In the genomic region with DNA sequence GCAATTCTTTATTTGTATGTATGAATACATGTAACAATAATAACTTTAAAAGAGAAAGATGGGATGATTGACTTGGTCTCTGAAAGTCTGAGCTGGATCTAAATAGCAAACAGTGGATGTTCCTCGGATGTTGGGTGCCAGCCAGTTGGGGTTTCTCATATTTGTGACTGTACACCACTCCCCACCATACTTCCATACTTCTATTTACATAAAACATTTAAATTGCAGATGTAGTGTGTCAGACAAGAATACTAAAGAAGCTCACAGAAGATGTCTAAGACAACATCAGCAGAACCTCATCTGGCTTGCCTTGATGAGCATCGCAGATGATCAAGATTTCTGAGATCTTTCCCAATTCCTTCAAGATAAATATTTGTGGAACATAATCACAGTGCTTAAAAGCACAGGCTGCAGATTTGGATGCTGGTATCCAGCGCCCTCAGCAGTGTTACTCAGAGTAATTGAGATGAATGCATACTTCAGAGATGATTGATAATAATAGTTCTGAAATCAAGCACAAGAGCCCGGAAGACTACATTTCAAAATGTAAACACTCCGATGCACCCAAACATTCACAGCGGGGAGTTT, we compare ENCODE assay signal across 21 mouse cellular contexts.
"Had no signal": no experiment of that assay in that cellular context is flagged by ENCODE, and none has a peak within 500 bp of the region (broad histone marks: within the 10 kb centered on the region; RNA-seq: fewer than 3 reads in every experiment).

No protein-coding gene starts in this region.

- H3K4me3 ChIP-seq: kidney, embryonic 15.5 days; limb, embryonic 10.5 days; limb, embryonic 13.5 days; liver, embryonic 13.5 days; midbrain, embryonic 12.5 days; midbrain, embryonic 15.5 days; neural tube, embryonic 12.5 days; neural tube, embryonic 15.5 days; stomach, embryonic 15.5 days had no signal

- H3K27ac ChIP-seq: kidney, embryonic 15.5 days; limb, embryonic 10.5 days; limb, embryonic 13.5 days; liver, embryonic 13.5 days; macrophage; midbrain, embryonic 12.5 days; midbrain, embryonic 15.5 days; neural tube, embryonic 12.5 days; neural tube, embryonic 15.5 days; stomach, embryonic 15.5 days had no signal

- H3K9me3 ChIP-seq: kidney, embryonic 15.5 days; limb, embryonic 10.5 days; limb, embryonic 13.5 days; liver, embryonic 13.5 days; midbrain, embryonic 12.5 days; midbrain, embryonic 15.5 days; neural tube, embryonic 12.5 days; neural tube, embryonic 15.5 days; stomach, embryonic 15.5 days had no signal

- DNase-seq: kidney, adult 11 months; kidney, adult 8-10 months; kidney, postnatal 10 days; kidney, postnatal 36 days; liver; liver, embryonic 13.5 days; right cerebral cortex, adult 18-20 months; right cerebral cortex, postnatal 14 days; right cerebral cortex, postnatal 4 days; thymus, adult 2 months; thymus, postnatal 14 days; thymus, postnatal 4 days had no signal

- H3K4me2 ChIP-seq: kidney, embryonic 15.5 days; limb, embryonic 13.5 days; liver, embryonic 13.5 days; midbrain, embryonic 12.5 days; midbrain, embryonic 15.5 days; neural tube, embryonic 12.5 days; neural tube, embryonic 15.5 days; stomach, embryonic 15.5 days had no signal

- H3K4me1 ChIP-seq: kidney, embryonic 15.5 days; limb, embryonic 10.5 days; liver, embryonic 13.5 days; midbrain, embryonic 12.5 days; midbrain, embryonic 15.5 days; neural tube, embryonic 12.5 days; neural tube, embryonic 15.5 days; stomach, embryonic 15.5 days had no signal

- H3K9ac ChIP-seq: kidney, embryonic 15.5 days; limb, embryonic 13.5 days; liver, embryonic 13.5 days; midbrain, embryonic 12.5 days; midbrain, embryonic 15.5 days; neural tube, embryonic 12.5 days; neural tube, embryonic 15.5 days; stomach, embryonic 15.5 days had no signal

- H3K36me3 ChIP-seq: kidney, embryonic 15.5 days; limb, embryonic 10.5 days; limb, embryonic 13.5 days; liver, embryonic 13.5 days; midbrain, embryonic 12.5 days; midbrain, embryonic 15.5 days; neural tube, embryonic 12.5 days; neural tube, embryonic 15.5 days; stomach, embryonic 15.5 days had no signal

- H3K27me3 ChIP-seq: kidney, embryonic 15.5 days; limb, embryonic 13.5 days; liver, embryonic 13.5 days; midbrain, embryonic 12.5 days; midbrain, embryonic 15.5 days; neural tube, embryonic 12.5 days; neural tube, embryonic 15.5 days; stomach, embryonic 15.5 days had no signal

- ATAC-seq: midbrain, embryonic 15.5 days had no signal
